Mouse (Mus musculus) mature B cell (primary cell): ENCODE results near the gene Med14.

ENCODE experiments used
- in situ Hi-C: fragments of 300-500 bp; cut with MboI; formaldehyde crosslinking; loops from 2 replicates; pipeline ENCODE4 v1.14.3; 2019

The Med14 gene

GRCm38 (mm10) chrX:12761626-12762333 is at the start of gene Med14:
TSS of gene Med14 (minus strand) at chrX:12762073.
- in situ Hi-C loops, result loop anchor here (10.0 kb wide), 1 partner anchor 73 kb away; no protein-coding TSS in a partner anchor

DNA sequence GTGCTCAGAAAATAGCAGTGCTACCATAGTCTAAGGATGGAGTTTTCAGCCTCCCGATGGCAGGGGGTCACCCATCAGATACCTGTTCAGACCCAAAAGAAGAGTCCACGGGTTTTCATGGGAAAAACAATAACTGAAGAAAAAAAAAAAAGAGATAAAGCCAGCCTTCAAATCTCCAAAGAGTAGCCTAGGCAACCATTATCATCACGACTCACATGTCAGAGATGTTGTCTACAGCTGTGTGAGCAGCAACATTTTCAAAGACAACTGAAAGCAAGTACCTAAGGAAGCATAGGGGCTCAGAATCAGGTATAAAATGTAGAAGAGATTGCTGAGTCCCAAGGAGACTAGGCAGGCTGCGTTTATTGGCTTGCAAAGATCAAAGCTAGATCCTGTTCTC is 38.7 kb upstream of the Med14 start:
- in situ Hi-C loops, result no loop called here

DNA sequence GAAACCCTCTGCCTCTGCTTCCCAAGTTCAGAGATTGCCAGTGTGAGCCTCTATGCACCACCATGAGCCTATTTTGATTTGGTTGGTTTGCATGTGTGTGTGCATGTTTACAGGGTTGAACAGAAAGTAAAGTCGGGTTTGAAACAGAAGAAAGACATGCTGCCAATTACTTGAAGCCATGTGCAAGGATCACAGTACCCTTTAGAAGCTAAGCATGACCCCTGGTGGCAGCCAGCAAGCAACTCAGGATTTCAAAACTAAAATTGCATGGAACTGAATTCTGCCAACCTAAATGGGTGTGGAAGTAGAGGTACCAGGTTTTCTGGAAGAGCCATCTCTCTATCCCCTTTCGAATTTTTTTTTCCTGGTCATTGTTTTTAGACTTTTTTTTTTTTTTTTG is 33.0 kb upstream of the Med14 start:
- in situ Hi-C loops, result no loop called here

DNA sequence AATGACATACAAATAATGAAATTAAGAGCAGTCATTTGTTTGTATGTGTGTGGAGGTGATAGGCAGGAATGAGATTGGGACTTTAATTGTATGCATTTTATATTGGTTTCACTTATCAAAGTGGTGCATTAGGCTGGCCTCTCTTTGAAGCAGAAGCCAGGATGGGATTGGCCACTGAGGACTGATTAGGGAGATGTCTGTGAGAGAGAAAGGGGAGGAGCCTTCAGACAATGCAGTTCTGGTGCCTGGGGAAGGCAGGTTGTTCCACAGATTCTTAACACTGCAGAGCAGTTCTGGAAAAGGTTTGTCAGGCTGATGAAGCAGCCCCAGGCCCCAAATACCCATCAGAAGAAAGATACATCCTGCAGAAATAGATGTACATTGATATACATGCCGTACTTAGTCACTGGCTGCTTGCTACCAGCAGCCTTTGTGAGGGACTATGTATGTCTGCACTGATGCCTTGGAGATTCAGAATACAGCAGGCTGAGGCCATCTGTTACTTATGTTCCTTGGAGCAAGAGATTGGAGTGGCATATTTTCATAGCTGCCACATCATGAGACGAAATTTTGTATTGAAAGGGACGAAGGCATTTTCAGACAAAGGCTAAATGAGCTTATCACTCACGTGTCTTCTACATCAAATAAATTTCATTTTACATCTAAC is 29.9 kb upstream of the Med14 start:
- in situ Hi-C loops, result no loop called here

GRCm38 (mm10) chrX:12773236-12773635 is 11.4 kb upstream of the Med14 start:
- in situ Hi-C loops, result no loop called here

DNA sequence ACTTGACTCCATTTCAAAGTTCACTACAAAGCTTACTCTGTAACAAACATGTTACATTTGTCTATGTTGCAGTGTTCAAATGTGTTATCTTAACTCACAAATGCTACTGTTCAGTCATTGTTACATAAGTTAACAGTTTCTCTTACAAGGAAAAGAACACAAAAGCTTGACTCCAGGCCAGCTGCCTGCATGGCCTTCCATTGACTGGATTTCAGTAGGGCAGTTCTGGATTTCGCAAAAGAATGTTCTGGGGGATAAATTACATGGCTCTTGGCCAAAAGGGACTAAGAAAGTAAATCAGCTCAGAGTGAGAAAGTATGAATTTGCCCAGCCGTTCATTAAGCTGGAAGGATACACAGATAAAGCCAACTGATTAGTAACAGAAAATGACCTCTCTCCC is 9.7 kb upstream of the Med14 start:
- in situ Hi-C loops, result no loop called here

DNA sequence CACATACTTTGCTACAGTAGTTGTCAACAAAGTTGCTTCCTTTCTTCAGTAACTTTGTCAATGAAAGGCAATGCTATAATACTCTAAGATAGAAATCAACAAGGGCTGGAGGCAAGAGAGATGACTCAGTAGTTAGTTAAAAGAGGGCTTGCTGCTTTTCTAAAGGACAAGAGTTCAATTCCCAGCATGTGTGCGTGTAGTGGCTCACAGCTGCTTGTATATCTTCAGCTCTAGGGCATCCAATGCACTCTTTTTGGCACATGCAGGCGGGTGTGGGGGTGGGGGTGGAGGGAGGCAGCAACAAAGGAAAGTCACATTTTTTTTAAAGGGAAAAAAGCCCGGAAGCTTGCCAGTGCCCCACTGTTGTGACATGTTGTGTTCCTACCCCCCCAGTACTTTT is 6.7 kb upstream of the Med14 start:
- in situ Hi-C loops, result loop anchor here (10.0 kb wide), 1 partner anchor 66 kb away; no protein-coding TSS in a partner anchor

DNA sequence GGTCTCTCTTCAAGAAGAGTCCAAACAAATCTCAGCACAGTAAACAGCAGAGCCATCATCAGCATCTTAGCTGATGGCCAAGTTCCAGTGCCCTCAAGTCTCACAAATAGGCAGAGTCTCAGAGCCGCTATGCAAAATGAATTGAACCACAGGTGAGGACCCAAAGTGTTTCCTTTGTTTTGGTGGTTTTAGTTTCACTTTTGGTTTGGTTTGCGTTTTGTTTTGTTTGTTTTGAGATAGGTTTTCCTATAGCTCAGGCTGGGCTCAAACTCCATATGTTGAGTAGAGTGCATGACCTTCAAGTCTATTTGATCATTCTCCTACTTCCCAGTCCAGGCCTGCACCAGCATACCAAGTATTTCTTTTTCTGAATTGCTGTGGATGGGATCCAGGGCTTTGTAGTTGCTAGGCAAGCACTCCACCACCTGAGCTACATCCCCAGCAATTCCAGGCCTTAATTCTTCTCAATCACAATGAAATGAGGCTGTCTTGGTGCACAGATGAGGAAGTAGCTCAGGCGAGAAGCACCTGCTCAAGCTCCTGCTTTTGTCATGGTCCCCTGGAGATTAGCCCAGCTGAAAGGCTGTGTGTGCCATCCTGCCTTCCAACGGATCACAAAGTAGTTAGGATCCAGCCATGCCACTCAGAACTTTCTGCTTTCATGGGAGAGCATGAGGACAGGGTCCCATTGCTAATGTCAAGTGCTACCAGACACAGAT is 5.1 kb upstream of the Med14 start:
- in situ Hi-C loops, result loop anchor here (10.0 kb wide), 1 partner anchor 68 kb away; no protein-coding TSS in a partner anchor

- in situ Hi-C loops, result loop anchor here (10.0 kb wide), 1 partner anchor 72 kb away; no protein-coding TSS in a partner anchor
Measured at GRCm38 (mm10) chrX:12763127-12763834, 1.4 kb upstream of the Med14 start.

DNA sequence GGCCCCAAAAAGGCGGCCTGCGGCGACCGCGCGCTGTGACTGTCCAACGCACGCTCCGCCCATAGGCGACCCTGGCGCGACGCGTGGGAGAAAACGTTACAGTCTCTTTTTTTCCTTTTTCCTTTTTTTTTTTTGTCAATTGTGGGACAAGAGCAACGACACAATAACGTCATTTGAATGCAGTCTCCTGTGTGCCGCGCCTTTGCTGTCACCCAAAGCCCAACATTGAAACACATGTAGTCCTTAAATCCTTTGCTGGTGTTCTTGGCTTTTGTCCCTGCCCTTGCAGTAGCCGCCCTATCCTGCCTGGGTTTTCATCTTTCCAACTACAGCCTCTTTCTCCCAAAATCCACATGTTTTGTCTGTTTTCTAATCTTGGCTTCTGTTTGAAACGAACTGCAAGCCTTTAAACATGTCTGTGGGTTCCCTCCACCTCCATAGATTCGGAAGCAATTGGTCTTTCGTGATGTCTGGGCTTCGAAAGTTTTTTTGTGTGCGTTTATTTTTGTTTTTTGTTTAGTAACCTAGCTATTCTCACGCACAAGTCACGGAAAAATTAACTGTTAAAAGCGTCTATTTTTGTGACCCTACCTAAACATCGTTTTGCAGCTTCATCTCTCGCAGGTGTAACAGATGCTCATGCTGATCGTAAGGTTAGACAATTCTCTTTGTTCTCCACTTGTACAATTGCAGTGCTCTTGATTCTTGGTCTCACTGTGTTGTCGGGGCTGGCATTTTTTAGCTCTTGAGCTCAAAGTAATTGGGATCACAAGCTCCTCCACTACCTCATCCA is 657 bp upstream of the Med14 start:
- in situ Hi-C loops, result loop anchor here (10.0 kb wide), 1 partner anchor 72 kb away; no protein-coding TSS in a partner anchor

DNA sequence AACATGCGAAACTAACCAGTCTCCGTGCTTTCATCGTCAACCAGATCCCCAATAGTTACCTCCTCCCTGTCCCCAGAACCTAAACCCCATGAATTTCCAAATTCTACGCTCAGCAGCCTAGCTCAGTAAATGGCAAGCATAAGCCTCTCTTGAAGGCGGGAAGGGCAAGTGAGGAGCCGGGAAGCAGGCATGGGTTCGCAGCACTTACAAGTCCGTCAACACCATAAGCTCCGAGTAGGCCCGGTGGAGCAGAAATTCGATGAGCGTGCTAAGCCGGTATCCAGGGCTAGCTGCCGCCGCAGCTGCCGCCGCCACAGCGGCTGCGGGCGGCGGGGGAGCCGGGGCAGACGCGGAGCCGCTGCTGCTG is 631 bp downstream of the Med14 start:
- in situ Hi-C loops, result loop anchor here (10.0 kb wide), 1 partner anchor 74 kb away; no protein-coding TSS in a partner anchor

- in situ Hi-C loops, result loop anchor here (10.0 kb wide), 1 partner anchor 74 kb away; no protein-coding TSS in a partner anchor
Measured at GRCm38 (mm10) chrX:12760501-12760900, 1.4 kb downstream of the Med14 start.

- in situ Hi-C loops, result loop anchor here (10.0 kb wide), 1 partner anchor 75 kb away; no protein-coding TSS in a partner anchor
Measured at GRCm38 (mm10) chrX:12759625-12760024, 2.2 kb downstream of the Med14 start.

- in situ Hi-C loops, result no loop called here
Measured at GRCm38 (mm10) chrX:12747886-12748285, 14.0 kb downstream of the Med14 start.

- in situ Hi-C loops, result no loop called here
Measured at GRCm38 (mm10) chrX:12746729-12747128, 15.1 kb downstream of the Med14 start.

GRCm38 (mm10) chrX:12740396-12740795 is 21.5 kb downstream of the Med14 start:
- in situ Hi-C loops, result no loop called here

- in situ Hi-C loops, result loop anchor here (25.0 kb wide), 1 partner anchor 396 kb away; no protein-coding TSS in a partner anchor
Measured at GRCm38 (mm10) chrX:12716036-12716435, 45.8 kb downstream of the Med14 start.

- in situ Hi-C loops, result loop anchor here (25.0 kb wide), 1 partner anchor 399 kb away; no protein-coding TSS in a partner anchor
Measured at GRCm38 (mm10) chrX:12713796-12714195, 48.1 kb downstream of the Med14 start.

GRCm38 (mm10) chrX:12686910-12687309 is 75.0 kb downstream of the Med14 start:
- in situ Hi-C loops, result no loop called here

GRCm38 (mm10) chrX:12686071-12686470 is 75.8 kb downstream of the Med14 start:
- in situ Hi-C loops, result no loop called here

DNA sequence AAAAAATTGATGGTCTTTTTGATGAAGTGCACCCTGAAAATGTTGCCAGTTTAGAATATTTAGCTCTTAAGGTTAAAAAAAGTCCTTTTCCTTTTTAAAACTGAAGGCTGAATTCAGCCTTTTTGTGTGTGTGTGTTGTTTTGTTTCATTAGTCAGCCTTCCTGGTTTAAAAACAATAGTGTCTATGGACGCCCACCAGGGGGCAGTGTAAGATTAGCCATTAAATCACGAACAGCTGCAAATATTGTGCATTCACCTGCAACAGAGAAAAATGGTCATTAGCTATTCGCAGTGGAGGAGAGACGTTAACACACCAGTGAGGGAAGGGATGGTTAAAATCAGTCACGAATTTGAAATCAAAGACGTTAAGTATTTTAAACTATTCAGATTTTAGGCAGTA is 84.5 kb downstream of the Med14 start:
- in situ Hi-C loops, result no loop called here
